Mouse (Mus musculus) limb, embryonic 11.5 days (tissue): ENCODE measurements around the gene Rbfox1. TPM values are rescaled to one million over a fixed set of nuclear protein-coding genes. Genes with fewer than 3 reads are reported as not detected.

Experiments
- ATAC-seq: fragments of 200-750 bp; cut with Nextera tagmentation; 2 replicates; pipeline ENCODE4 v1.8.0; 2017; ENCODE audit warnings: low read depth; ENCODE audit not compliant: insufficient number of reproducible peaks, low FRiP score, low TSS enrichment
- DNase-seq: peaks from one replicate; pipeline ENCODE4 v3.0.0-alpha.2; 2015; ENCODE audit warnings: low spot score
- H3K27ac ChIP-seq: fragments of 300-500 bp; sonication (generic); replicated peaks from 2 replicates; pipeline ENCODE4 v1.5.1; 2014; ENCODE audit warnings: low read depth, mild to moderate bottlenecking, low read length
- H3K27me3 ChIP-seq: fragments of 300-500 bp; sonication (generic); 2 replicates; pipeline ENCODE4 v1.6.1; 2014; ENCODE audit warnings: mild to moderate bottlenecking, low read length, mixed read lengths; ENCODE audit not compliant: control insufficient read depth, insufficient read depth
- H3K36me3 ChIP-seq: fragments of 300-500 bp; sonication (generic); 2 replicates; pipeline ENCODE4 v1.6.1; 2014; ENCODE audit warnings: mild to moderate bottlenecking, low read length, moderate library complexity, mixed read lengths; ENCODE audit not compliant: control insufficient read depth, insufficient read depth
- H3K4me1 ChIP-seq: fragments of 300-500 bp; sonication (generic); 2 replicates; pipeline ENCODE4 v1.6.1; 2014; ENCODE audit warnings: low read length, mixed read lengths; ENCODE audit not compliant: control insufficient read depth, insufficient read depth
- H3K4me2 ChIP-seq: fragments of 300-500 bp; sonication (generic); 2 replicates; pipeline ENCODE4 v1.6.1; 2014; ENCODE audit warnings: low read depth, mild to moderate bottlenecking, moderate library complexity; ENCODE audit not compliant: severe bottlenecking
- H3K4me3 ChIP-seq: fragments of 300-500 bp; sonication (generic); 2 replicates; pipeline ENCODE4 v1.5.1; 2014; ENCODE audit warnings: low read depth, low read length
- H3K9ac ChIP-seq: fragments of 300-500 bp; sonication (generic); 2 replicates; pipeline ENCODE4 v1.6.1; 2014; ENCODE audit warnings: mild to moderate bottlenecking, low read length
- H3K9me3 ChIP-seq: fragments of 300-500 bp; sonication (generic); 2 replicates; pipeline ENCODE4 v1.6.1; 2016; ENCODE audit warnings: low read length; ENCODE audit not compliant: control insufficient read depth
- WGBS: fragments of 180-500 bp; shearing (Covaris S2); extraction: QIAGEN DNeasy Blood & Tissue Kit; methylation state at CpG from one replicate; pipeline ENCODE4 v1.1.7; 2014; 5-methylcytosine and 5-hydroxymethylcytosine counted together
- polyA plus RNA-seq: library from polyadenylated mRNA; unstranded; fragments of >200 nt; fragmentation: Nextera tagmentation; extraction: Ambion mirVana; gene quantifications from 2 replicates; pipeline ENCODE4 v1.2.1, GENCODE M21; 2014

The Rbfox1 gene
- polyA plus RNA-seq, 1 experiment from 2014 or later, result 0.81 TPM

- Histone ChIP-seq H3K9ac (no peak overlapping the region), H3K27me3 (no peaks in the 10 kb centered on the region), H3K9me3 (no peaks in the 10 kb centered on the region), H3K4me1 (no peaks in the 10 kb centered on the region), H3K27ac (no peak overlapping the region), H3K4me2 (no peak overlapping the region), H3K36me3 (no peaks in the 10 kb centered on the region), H3K4me3 (no peak overlapping the region)
- DNase-seq (no peak), ATAC-seq (no peak)
- WGBS, result 83% methylated on average over 1 of the region's 1 CpGs
Observed at GRCm38 (mm10) chr16:7058556-7058955, 1173.4 kb downstream of the Rbfox1 start.

GRCm38 (mm10) chr16:7059596-7059995 lies 1174.4 kb downstream of the Rbfox1 start:
- DNase-seq, result no peak
- Histone ChIP-seq H3K4me2 (no peak overlapping the region), H3K9ac (no peak overlapping the region), H3K27ac (no peak overlapping the region), H3K4me3 (no peak overlapping the region), H3K4me1 (no peaks in the 10 kb centered on the region), H3K9me3 (no peaks in the 10 kb centered on the region), H3K36me3 (no peaks in the 10 kb centered on the region), H3K27me3 (no peaks in the 10 kb centered on the region)
- no peak for ATAC-seq
- 50% methylated on average over 4 of the region's 4 CpGs for WGBS

- no peaks in the 10 kb centered on the region for H3K9me3 ChIP-seq
- ATAC-seq, result no peak
- no peaks in the 10 kb centered on the region for H3K4me1 ChIP-seq
- DNase-seq, result no peak
- no peak overlapping the region for H3K4me2 ChIP-seq
- no peak overlapping the region for H3K4me3 ChIP-seq
- no peaks in the 10 kb centered on the region for H3K36me3 ChIP-seq
- no peak overlapping the region for H3K9ac ChIP-seq
- no peak overlapping the region for H3K27ac ChIP-seq
- H3K27me3 ChIP-seq, result no peaks in the 10 kb centered on the region
- WGBS, result 79% methylated on average over 3 of the region's 3 CpGs
Observed at GRCm38 (mm10) chr16:7060864-7061263, 1175.7 kb downstream of the Rbfox1 start.

- DNase-seq, result no peak
- no peaks in the 10 kb centered on the region for H3K9me3 ChIP-seq
- no peak overlapping the region for H3K27ac ChIP-seq
- no peak overlapping the region for H3K4me2 ChIP-seq
- no peak for ATAC-seq
- H3K27me3 ChIP-seq, result no peaks in the 10 kb centered on the region
- no peaks in the 10 kb centered on the region for H3K4me1 ChIP-seq
- H3K4me3 ChIP-seq, result no peak overlapping the region
- WGBS, result 88% methylated on average over 6 of the region's 6 CpGs
- no peak overlapping the region for H3K9ac ChIP-seq
- no peaks in the 10 kb centered on the region for H3K36me3 ChIP-seq
Observed at GRCm38 (mm10) chr16:7062512-7062911, 1177.4 kb downstream of the Rbfox1 start.

GRCm38 (mm10) chr16:7067109-7067508 lies 1182.0 kb downstream of the Rbfox1 start:
- Histone ChIP-seq H3K9ac (no peak overlapping the region), H3K36me3 (no peaks in the 10 kb centered on the region), H3K4me2 (no peak overlapping the region), H3K9me3 (no peaks in the 10 kb centered on the region), H3K27me3 (no peaks in the 10 kb centered on the region), H3K4me1 (no peaks in the 10 kb centered on the region), H3K27ac (no peak overlapping the region), H3K4me3 (no peak overlapping the region)
- 90% methylated on average over 8 of the region's 8 CpGs for WGBS
- ATAC-seq, result no peak
- DNase-seq, result no peak

GRCm38 (mm10) chr16:7069599-7069998 lies 1184.4 kb downstream of the Rbfox1 start:
- H3K9me3 ChIP-seq, result no peaks in the 10 kb centered on the region
- 84% methylated on average over 8 of the region's 8 CpGs for WGBS

GRCm38 (mm10) chr16:7074786-7075185 lies 1189.6 kb downstream of the Rbfox1 start:
- no peak overlapping the region for H3K4me2 ChIP-seq
- H3K9ac ChIP-seq, result no peak overlapping the region
- no peaks in the 10 kb centered on the region for H3K9me3 ChIP-seq
- H3K36me3 ChIP-seq, result no peaks in the 10 kb centered on the region
- no peak overlapping the region for H3K4me3 ChIP-seq
- H3K27me3 ChIP-seq, result no peaks in the 10 kb centered on the region
- no peak for DNase-seq
- no peaks in the 10 kb centered on the region for H3K4me1 ChIP-seq
- no peak for ATAC-seq
- WGBS, result 83% methylated on average over 4 of the region's 4 CpGs
- no peak overlapping the region for H3K27ac ChIP-seq

More at GRCm38 (mm10) chr16:7069599-7069998, 1184.4 kb downstream of the Rbfox1 start:
- no peak for ATAC-seq
- DNase-seq, result no peak
- no peak overlapping the region for H3K4me3 ChIP-seq
- no peak overlapping the region for H3K9ac ChIP-seq
- no peaks in the 10 kb centered on the region for H3K36me3 ChIP-seq
- H3K27ac ChIP-seq, result no peak overlapping the region
- H3K4me1 ChIP-seq, result no peaks in the 10 kb centered on the region
- H3K4me2 ChIP-seq, result no peak overlapping the region
- H3K27me3 ChIP-seq, result no peaks in the 10 kb centered on the region

GRCm38 (mm10) chr16:7075749-7076148 lies 1190.6 kb downstream of the Rbfox1 start:
- WGBS, result 81% methylated on average over 6 of the region's 6 CpGs
- DNase-seq (no peak), ATAC-seq (no peak)
- no peak overlapping the region for H3K4me3 ChIP-seq
- H3K36me3 ChIP-seq, result no peaks in the 10 kb centered on the region
- H3K4me1 ChIP-seq, result no peaks in the 10 kb centered on the region
- H3K27me3 ChIP-seq, result no peaks in the 10 kb centered on the region
- H3K9me3 ChIP-seq, result no peaks in the 10 kb centered on the region
- H3K27ac ChIP-seq, result no peak overlapping the region
- H3K4me2 ChIP-seq, result no peak overlapping the region
- H3K9ac ChIP-seq, result no peak overlapping the region

- H3K4me3 ChIP-seq, result no peak overlapping the region
- WGBS, result 88% methylated on average over 1 of the region's 1 CpGs
- H3K27me3 ChIP-seq, result no peaks in the 10 kb centered on the region
Observed at GRCm38 (mm10) chr16:7076305-7076704, 1191.2 kb downstream of the Rbfox1 start.

More at GRCm38 (mm10) chr16:7076305-7076704, 1191.2 kb downstream of the Rbfox1 start:
- Histone ChIP-seq H3K9ac (no peak overlapping the region), H3K36me3 (no peaks in the 10 kb centered on the region), H3K4me1 (no peaks in the 10 kb centered on the region), H3K27ac (no peak overlapping the region), H3K9me3 (no peaks in the 10 kb centered on the region), H3K4me2 (no peak overlapping the region)
- DNase-seq (no peak), ATAC-seq (no peak)
